Mouse (Mus musculus) liver, embryonic 15.5 days (tissue): ENCODE measurements around the gene Hoxc12. TPM values are rescaled to one million over a fixed set of nuclear protein-coding genes. Genes with fewer than 3 reads are reported as not detected.

ENCODE experiments used
- ATAC-seq: fragments of 200-750 bp; cut with Nextera tagmentation; 2 replicates; pipeline ENCODE4 v1.8.0; 2017; ENCODE audit warnings: moderate number of reproducible peaks, mild to moderate bottlenecking, moderate library complexity; ENCODE audit not compliant: insufficient read depth
- H3K27ac ChIP-seq: fragments of 300-500 bp; sonication (generic); replicated peaks from 2 replicates; pipeline ENCODE4 v1.5.1; 2015; ENCODE audit warnings: mild to moderate bottlenecking, inconsistent platforms
- H3K27me3 ChIP-seq: fragments of 300-500 bp; sonication (generic); 2 replicates; pipeline ENCODE4 v1.6.1; 2015; ENCODE audit warnings: mild to moderate bottlenecking, inconsistent platforms
- H3K36me3 ChIP-seq: fragments of 300-500 bp; sonication (generic); replicated peaks from 2 replicates; pipeline ENCODE4 v1.6.1; 2015; ENCODE audit warnings: moderate library complexity, mild to moderate bottlenecking, inconsistent platforms
- H3K4me1 ChIP-seq: fragments of 300-500 bp; sonication (generic); replicated peaks from 2 replicates; pipeline ENCODE4 v1.6.1; 2015; ENCODE audit warnings: inconsistent platforms
- H3K4me2 ChIP-seq: fragments of 300-500 bp; sonication (generic); 2 replicates; pipeline ENCODE4 v1.6.1; 2015; ENCODE audit warnings: moderate library complexity, mild to moderate bottlenecking, inconsistent platforms
- H3K4me3 ChIP-seq: fragments of 300-500 bp; sonication (generic); replicated peaks from 2 replicates; pipeline ENCODE4 v1.5.1; 2015; ENCODE audit warnings: mild to moderate bottlenecking, inconsistent platforms
- H3K9ac ChIP-seq: fragments of 300-500 bp; sonication (generic); 2 replicates; pipeline ENCODE4 v1.6.1; 2015; ENCODE audit warnings: moderate library complexity, mild to moderate bottlenecking, inconsistent platforms
- H3K9me3 ChIP-seq: fragments of 300-500 bp; sonication (generic); replicated peaks from 2 replicates; pipeline ENCODE4 v1.6.1; 2016; ENCODE audit warnings: inconsistent platforms
- WGBS: fragments of 180-500 bp; shearing (Covaris S2); methylation state at CpG from one replicate; pipeline ENCODE4 v1.1.7; 2015; ENCODE audit warnings: mixed read lengths; ENCODE audit not compliant: insufficient replicate concordance; 5-methylcytosine and 5-hydroxymethylcytosine counted together
- polyA plus RNA-seq: library from polyadenylated mRNA; unstranded; fragments of >200 nt; fragmentation: Nextera tagmentation; extraction: Ambion mirVana; gene quantifications from 2 replicates; pipeline ENCODE4 v1.2.1, GENCODE M21; 2015

Gene Hoxc12
- polyA plus RNA-seq, 1 experiment from 2014 or later: not detected

DNA sequence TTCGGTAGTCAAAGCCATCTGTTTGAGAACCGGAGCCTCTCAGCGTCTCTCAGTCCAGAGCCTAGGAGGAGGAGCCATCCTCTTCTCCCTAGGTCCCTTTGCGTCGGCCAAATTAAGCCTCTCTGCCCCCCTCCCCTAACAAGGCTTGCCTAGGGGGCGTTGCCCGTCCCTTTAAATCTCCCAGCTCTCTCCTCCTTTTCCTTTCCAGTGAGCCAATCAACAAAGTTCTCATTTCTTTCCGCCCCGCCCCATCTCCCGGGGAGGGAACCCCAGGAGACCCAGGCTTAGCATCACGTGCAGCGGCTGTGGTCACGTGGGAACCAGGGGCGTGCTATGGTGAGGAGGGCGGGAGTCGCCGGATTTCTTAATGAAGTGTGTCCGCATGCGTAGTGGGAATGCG, 15.9 kb upstream of the Hoxc12 start:
- no peak overlapping the region for H3K4me2 ChIP-seq

DNA sequence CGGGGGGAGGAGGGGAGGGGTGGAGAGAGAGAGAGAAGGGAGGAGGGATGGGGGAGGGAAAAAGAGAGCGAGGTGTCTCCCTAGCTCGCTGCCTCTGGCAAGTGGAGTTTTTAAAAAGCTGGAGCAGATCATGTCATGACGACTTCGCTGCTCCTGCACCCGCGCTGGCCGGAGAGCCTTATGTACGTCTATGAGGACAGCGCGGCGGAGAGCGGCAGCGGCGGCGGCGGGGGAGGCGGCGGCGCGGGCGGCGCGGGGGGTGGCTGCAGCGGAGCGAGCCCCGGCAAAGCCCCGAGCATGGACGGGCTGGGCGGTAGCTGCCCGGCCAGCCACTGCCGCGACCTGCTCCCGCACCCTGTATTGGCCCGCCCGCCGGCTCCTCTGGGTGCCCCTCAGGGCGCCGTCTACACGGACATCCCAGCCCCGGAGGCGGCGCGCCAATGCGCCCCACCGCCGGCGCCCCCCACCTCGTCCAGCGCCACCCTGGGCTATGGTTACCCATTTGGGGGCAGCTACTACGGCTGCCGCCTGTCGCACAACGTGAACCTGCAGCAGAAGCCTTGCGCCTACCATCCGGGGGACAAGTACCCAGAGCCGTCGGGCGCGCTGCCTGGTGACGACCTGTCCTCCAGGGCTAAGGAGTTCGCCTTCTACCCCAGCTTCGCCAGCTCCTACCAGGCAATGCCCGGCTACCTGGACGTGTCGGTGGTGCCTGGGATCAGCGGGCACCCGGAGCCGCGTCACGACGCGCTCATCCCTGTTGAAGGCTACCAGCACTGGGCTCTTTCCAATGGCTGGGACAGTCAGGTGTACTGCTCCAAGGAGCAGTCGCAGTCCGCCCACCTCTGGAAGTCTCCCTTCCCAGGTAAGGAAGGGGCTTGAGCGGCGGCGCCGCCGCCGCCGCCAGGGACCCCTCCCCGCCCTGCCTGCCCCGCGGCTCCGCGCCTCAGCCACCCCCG, 15.2 kb upstream of the Hoxc12 start, which contains the start of gene Hoxc13:
TSS of gene Hoxc13 (plus strand) at position 51 of the 959 bp plus-strand sequence.
- H3K36me3 ChIP-seq: no peaks in the 10 kb centered on the region
- no peak within 1 kb of the TSS for H3K4me2 ChIP-seq
- peaks cover 97% of the 10 kb centered on the region for H3K27me3 ChIP-seq

More for the DNA sequence above, 15.9 kb upstream of the Hoxc12 start:
- no peak overlapping the region for H3K9ac ChIP-seq
- H3K9me3 ChIP-seq: no peaks in the 10 kb centered on the region
- no peak overlapping the region for H3K27ac ChIP-seq
- ATAC-seq: no peak
- peaks cover 97% of the 10 kb centered on the region for H3K27me3 ChIP-seq
- H3K4me3 ChIP-seq: no peak overlapping the region
- no peaks in the 10 kb centered on the region for H3K36me3 ChIP-seq
- H3K4me1 ChIP-seq: no peaks in the 10 kb centered on the region
- WGBS: 3% methylated on average over 18 of the region's 20 CpGs

DNA sequence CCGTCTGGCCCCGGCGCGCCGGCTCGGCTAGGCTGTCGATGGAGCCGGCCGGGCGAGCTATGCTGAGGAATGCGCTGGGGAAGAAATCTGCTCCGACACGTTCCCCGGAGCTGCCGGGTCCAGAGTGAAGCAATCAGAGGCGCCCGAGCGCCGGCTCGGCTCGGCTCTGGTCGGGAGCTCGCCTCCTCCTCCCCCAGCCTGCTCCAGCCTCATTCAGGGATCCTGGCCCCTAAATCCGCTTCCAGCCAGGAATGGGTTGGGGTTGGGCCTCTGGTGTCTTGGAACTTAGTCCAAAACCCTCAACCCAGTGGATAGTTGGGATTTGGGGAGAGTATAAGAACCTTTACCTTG, 14.6 kb upstream of the Hoxc12 start:
- H3K4me2 ChIP-seq: no peak overlapping the region
- no peak overlapping the region for H3K27ac ChIP-seq
- H3K36me3 ChIP-seq: no peaks in the 10 kb centered on the region
- no peaks in the 10 kb centered on the region for H3K4me1 ChIP-seq
- no peak overlapping the region for H3K4me3 ChIP-seq
- H3K9me3 ChIP-seq: no peaks in the 10 kb centered on the region
- H3K27me3 ChIP-seq: peaks cover 97% of the 10 kb centered on the region
- ATAC-seq: no peak
- 0% methylated on average over 24 of the region's 24 CpGs for WGBS
- no peak overlapping the region for H3K9ac ChIP-seq

More for the DNA sequence above, 15.2 kb upstream of the Hoxc12 start, which contains the start of gene Hoxc13:
- 3% methylated on average over 79 of the region's 88 CpGs for WGBS
- no peaks in the 10 kb centered on the region for H3K4me1 ChIP-seq
- H3K4me3 ChIP-seq: no peak within 1 kb of the TSS
- H3K9ac ChIP-seq: no peak within 1 kb of the TSS
- ATAC-seq: no peak
- no peaks in the 10 kb centered on the region for H3K9me3 ChIP-seq
- no peak within 1 kb of the TSS for H3K27ac ChIP-seq

DNA sequence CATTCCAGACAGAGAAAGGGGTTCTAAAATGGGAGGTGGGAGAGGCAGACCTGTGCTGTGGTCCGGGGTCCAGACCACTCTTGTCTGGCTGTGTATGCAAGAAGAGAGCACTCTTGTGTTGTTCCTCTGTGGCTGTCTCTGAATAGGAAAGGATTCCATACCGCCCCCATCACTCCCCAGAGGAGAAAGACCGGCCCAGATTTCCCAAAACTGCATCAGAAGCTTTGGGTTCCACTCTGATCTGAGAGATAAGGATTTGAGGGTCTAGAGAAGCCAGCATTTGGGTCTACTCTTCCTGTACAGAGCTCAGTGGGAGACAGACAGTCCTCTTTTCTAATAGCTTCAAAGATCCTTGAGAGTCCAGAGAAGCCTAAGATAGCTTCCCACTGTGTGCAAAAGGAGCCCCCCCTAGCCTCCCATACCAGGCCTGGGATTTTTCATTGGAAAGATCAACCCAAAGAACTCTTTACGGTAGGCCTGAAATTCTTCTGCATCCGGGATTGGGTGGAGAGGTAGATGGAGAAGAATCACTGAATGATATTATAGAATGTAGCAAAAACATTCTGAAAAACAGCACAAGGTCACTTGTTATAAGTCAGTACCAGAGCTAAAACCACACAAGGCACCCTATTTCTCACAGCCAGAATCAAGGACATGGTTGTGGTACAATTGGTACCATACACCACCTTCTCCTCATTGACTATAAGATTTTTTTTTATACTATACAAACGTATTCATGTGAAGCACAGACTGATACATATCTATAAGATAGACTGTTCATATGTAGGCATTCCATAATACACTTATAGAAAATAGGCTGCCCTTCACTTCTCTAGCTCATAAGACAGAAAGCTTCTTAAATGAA, 13.7 kb upstream of the Hoxc12 start:
- ATAC-seq: no peak
- H3K4me2 ChIP-seq: no peak overlapping the region
- WGBS: 10% methylated on average over 6 of the region's 6 CpGs
- H3K27ac ChIP-seq: no peak overlapping the region
- H3K4me3 ChIP-seq: no peak overlapping the region
- peaks cover 97% of the 10 kb centered on the region for H3K27me3 ChIP-seq
- no peaks in the 10 kb centered on the region for H3K36me3 ChIP-seq
- H3K9me3 ChIP-seq: no peaks in the 10 kb centered on the region
- H3K9ac ChIP-seq: no peak overlapping the region
- H3K4me1 ChIP-seq: no peaks in the 10 kb centered on the region

DNA sequence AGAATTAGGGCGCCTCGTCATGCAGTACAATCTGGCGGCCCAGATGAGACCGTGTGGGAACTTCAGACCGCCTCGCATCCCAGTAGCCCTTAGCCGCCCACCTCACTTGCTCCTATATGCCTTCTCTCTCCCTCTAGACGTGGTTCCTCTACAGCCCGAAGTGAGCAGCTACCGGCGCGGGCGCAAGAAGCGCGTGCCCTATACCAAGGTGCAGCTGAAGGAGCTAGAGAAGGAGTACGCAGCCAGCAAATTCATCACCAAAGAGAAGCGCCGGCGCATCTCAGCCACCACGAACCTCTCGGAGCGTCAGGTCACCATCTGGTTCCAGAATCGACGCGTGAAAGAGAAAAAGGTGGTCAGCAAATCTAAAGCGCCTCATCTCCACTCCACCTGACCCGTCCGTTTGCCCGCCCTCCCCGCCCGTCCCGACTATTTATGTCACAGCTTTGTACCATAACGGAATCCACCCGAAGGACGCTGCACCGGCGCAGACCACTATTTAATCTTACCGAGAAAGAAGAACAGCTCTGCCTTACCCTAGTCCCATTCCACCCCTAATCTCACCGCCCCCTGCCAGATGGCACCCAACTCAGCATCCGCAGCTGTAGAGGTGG, 9.4 kb upstream of the Hoxc12 start:
- Histone ChIP-seq H3K4me1 (no peaks in the 10 kb centered on the region), H3K27ac (no peak overlapping the region), H3K9ac (no peak overlapping the region), H3K27me3 (peaks cover 97% of the 10 kb centered on the region), H3K4me2 (no peak overlapping the region), H3K36me3 (no peaks in the 10 kb centered on the region), H3K9me3 (no peaks in the 10 kb centered on the region), H3K4me3 (no peak overlapping the region)
- WGBS: 2% methylated on average over 40 of the region's 40 CpGs
- no peak for ATAC-seq

DNA sequence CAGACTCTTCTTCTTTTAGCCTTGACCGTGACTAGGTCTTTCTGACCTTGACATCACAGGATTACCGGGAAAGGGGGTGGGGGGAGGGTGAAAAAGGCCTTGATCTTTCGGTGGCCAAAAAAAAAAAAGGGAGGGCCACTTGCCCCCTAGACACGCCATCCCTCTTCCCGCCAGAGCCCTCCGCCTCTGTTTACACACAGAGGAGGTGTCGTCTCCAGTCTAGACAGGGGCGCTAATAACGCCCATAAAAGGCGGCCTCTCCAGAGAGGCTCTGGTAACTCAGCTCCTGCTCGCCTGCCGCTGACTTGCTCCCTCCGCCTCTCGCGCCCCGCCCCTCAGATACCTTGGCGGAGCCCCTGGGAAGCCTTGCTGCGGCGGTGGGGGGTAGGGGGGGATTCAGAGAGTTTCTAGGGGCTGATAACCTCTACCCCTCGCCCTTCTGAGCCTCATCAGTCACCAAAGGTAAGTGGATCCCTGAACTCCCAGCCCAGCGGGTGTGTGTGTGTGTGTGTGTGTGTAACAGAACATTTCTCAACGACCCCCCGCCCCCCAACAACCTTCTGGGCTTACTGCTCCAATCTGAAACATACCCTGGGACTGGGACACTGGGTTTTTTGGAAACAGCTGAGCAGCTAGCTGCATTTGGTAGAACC, 4.7 kb upstream of the Hoxc12 start:
- no peak for ATAC-seq
- H3K27ac ChIP-seq: no peak overlapping the region
- no peaks in the 10 kb centered on the region for H3K36me3 ChIP-seq
- no peaks in the 10 kb centered on the region for H3K9me3 ChIP-seq
- no peaks in the 10 kb centered on the region for H3K4me1 ChIP-seq
- WGBS: 2% methylated on average over 23 of the region's 23 CpGs
- H3K4me2 ChIP-seq: no peak overlapping the region
- H3K4me3 ChIP-seq: no peak overlapping the region
- H3K27me3 ChIP-seq: peaks cover 100% of the 10 kb centered on the region
- H3K9ac ChIP-seq: no peak overlapping the region

DNA sequence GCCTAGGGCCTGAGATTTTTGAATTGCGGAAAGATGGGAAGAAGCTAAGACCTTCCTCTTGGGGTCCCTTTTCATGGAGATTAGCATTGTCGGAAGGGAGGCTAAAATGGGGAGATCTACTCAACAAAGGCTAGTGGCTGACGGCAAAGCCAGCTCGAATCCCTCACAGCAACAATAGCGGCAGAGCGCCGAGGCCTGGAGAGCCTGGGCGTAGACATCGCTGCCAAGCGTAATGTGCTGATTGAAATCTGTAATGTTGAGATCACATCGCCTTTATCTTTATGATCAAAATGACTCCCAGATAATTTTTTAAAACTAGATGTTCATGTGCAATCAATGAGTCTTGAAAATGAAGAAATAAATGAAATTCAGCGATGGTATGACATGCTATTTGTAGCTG, 2.1 kb upstream of the Hoxc12 start:
- Histone ChIP-seq H3K4me2 (no peak overlapping the region), H3K36me3 (no peaks in the 10 kb centered on the region), H3K27me3 (peaks cover 100% of the 10 kb centered on the region), H3K4me1 (0 out of 2 replicates have a peak, but pooled peaks cover 2% of the 10 kb centered on the region), H3K9me3 (no peaks in the 10 kb centered on the region), H3K27ac (no peak overlapping the region), H3K9ac (no peak overlapping the region), H3K4me3 (no peak overlapping the region)
- WGBS: 4% methylated on average over 12 of the region's 12 CpGs
- ATAC-seq: no peak

DNA sequence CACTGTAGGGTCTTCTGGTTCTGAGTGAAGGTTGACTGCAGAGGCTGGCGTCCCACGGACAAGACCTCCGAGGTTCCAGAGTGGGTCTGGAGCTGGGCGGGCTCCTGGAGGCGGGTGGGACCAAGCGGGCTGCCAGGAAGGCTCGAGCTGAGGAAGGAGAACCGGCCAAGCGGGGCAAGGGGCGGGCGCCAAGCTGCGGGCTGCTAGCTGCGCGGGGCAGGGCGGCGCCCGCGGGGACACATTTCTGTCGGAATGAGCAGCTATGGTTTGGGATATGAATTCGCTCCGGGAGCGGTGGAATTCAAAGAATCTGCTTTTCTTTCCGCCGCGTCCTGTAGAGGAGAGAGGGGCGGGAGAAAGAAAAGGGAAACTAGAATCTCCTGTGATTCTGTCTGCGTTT, 1.7 kb upstream of the Hoxc12 start:
- Histone ChIP-seq H3K9ac (no peak overlapping the region), H3K27ac (no peak overlapping the region), H3K4me1 (0 out of 2 replicates have a peak, but pooled peaks cover 2% of the 10 kb centered on the region), H3K4me3 (no peak overlapping the region), H3K9me3 (no peaks in the 10 kb centered on the region), H3K27me3 (peaks cover 100% of the 10 kb centered on the region), H3K36me3 (no peaks in the 10 kb centered on the region), H3K4me2 (no peak overlapping the region)
- ATAC-seq: no peak
- WGBS: 1% methylated on average over 27 of the region's 27 CpGs

DNA sequence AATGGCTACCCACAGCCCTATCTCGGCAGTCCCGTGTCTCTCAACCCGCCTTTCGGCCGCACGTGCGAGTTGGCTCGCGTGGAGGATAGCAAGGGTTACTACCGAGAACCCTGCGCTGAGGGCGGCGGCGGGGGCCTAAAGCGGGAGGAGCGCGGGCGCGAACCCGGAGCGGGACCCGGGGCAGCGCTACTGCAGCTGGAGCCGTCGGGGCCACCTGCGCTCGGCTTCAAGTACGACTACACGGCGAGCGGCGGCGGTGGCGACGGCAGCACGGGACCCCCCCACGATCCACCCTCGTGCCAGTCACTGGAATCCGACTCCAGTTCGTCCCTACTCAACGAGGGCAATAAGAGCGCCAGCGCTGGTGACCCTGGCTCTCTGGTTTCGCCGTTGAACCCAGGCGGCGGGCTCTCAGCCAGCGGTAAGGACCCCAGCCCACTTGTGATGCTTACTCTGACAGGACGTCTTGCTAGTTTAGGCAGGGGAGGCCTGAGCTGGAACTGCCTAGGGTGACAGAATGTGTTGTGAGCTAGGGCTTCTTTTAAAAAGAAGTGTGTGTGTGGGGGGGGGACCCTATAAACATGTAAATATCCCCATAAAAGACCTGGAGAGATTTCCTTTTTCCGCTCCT, 594 bp downstream of the Hoxc12 start:
- 2% methylated on average over 50 of the region's 50 CpGs for WGBS
- H3K27me3 ChIP-seq: peaks cover 100% of the 10 kb centered on the region
- H3K9ac ChIP-seq: no peak overlapping the region
- H3K4me3 ChIP-seq: no peak overlapping the region
- H3K4me1 ChIP-seq: 0 out of 2 replicates have a peak, but pooled peaks cover 2% of the 10 kb centered on the region
- no peaks in the 10 kb centered on the region for H3K9me3 ChIP-seq
- H3K36me3 ChIP-seq: no peaks in the 10 kb centered on the region
- H3K27ac ChIP-seq: no peak overlapping the region
- H3K4me2 ChIP-seq: no peak overlapping the region
- ATAC-seq: no peak
